Mouse (Mus musculus) kidney, adult 9 months (tissue): ENCODE measurements around the gene Mafb.

Experiments used
- DNase-seq: peaks from one replicate; pipeline ENCODE4 v3.0.0; 2022

The Mafb gene

DNA sequence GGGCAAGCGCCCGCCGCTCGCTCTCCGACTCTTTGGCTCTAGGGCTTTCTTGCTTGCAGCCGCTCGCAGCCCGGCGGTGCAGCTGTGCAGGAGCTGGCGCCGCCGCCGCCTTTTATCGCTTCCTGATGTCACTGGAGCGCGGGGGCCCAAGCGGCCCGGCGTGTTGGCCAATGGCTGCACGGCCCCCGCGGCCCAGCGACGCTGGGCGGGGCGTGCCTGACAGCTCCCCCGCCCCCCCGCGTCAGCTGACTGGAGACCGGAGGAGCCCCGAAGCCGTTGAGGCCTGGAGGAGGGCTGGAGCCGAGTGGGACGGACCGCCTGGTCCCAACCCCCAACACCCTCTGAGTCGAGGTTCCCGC, at the start of gene Mafb:
Mafb (minus strand) TSS at position 86 of the 359 bp plus-strand sequence.
- peak; percentile 91 for DNase-seq

DNA sequence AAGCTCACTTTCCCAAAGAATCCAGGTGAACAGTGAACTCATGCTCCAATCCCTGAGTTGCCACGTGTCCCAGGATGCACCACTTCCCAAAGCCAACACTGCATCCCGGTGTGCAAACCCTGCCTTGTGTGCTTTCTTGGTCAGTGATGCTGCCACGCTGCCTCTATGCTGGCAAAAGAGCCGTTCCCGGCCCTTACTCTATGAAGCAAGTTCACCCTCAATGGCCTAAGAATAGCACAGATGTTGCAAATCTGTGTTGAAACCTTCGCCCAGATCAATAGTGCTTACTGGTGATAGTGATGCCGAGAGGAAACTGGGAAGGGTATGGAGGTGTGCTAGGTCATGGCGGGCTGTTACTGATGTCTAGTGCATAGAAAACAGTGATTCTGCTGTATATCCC, 48.3 kb upstream of the Mafb start:
- no peak for DNase-seq

DNA sequence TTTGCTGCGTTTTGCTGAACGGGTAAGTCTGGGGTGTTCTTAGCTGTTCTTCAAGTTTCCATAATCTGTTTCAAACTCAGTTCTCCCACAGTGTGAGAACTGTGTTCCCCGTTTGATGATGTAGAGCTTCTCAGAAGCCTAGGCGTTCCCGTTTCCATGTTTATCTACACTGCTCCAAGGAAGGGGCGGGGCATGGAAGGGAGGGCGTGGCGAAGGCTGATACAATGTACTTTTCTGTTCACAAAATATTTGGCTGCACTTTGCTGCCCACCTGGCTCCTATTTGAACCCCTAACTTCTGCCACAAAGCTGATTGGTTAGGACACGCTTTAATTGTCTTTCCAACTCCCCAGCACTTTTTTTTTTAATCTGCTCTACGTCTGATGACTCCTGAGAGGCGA, 47.9 kb upstream of the Mafb start:
- DNase-seq, result no peak

DNA sequence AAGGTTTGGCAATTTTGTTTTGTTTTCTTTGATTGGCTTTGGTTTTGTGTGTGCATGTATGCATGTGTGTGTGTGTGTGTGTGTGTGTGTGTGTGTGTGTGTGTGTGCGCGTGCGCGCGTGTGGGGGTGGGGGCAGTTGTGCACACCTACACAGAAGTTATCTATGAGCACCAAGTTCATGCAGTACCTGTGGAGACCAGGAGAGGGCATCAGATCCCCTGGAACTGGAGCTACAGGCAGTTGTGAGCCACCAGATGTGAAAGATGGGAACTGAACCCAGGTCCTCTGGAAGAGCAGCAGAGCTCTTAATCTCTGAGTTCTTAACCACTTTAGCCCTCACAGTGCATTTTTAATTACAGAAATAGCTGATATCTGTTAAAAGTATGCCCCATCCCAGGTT, 47.1 kb upstream of the Mafb start:
- peak; percentile 14 for DNase-seq

DNA sequence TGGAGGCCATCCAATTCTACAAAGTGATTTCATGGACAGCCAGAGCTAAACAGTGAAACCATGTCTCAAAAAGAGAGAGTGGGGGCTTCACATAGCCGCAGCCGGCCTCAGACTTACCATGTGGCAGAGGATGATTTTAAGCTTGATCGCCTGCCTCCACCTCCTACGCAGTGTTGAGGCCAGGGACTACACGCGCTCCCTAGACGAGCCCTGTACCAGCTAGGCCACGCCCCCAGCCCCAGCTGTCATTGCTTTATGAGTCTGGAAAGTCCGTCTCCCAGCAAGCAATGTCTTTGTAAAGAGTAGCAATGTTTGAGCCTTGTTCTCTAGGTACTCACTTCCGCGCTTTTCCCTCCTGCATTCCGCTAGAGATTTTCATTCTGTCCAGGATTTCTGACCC, 46.2 kb upstream of the Mafb start:
- DNase-seq, result no peak

DNA sequence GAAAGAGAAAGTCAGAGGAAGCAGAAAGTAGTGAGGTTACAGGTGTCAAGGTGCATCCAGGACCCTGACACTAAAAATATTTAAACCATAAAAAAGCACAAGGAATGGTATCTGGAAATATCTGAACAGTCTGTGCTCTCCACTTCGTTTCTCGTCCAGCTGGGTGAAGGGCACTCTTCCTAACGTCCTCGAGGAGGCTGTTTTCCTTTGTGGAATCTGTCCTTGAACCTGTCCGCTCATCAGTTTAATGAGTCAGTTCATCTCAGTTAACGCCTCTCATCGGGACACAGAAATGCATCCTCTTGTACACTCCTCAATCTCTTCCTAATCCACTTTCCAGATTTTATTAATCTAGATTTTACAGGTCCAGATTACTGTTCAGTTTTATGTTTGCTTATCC, 44.6 kb upstream of the Mafb start:
- no peak for DNase-seq

DNA sequence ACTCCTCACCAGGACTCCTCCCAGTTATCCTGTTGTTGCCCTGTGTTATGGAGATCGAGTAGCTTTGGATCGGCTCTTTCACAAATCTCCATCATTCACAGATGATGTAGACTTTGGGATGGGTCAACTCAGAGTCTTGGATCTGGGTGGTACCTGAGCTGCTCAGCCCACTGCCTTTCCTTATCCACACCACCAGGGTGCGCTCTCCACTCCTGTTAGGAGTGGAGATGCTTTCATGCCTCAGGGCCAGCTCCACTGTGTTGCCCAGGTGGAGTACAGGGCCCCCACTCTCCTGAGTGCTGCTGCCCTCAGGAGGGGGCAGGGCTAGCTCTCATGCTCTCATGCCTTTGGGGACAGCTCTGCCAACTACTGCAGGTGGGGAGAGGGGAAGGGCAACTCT, 40.9 kb upstream of the Mafb start:
- no peak for DNase-seq

DNA sequence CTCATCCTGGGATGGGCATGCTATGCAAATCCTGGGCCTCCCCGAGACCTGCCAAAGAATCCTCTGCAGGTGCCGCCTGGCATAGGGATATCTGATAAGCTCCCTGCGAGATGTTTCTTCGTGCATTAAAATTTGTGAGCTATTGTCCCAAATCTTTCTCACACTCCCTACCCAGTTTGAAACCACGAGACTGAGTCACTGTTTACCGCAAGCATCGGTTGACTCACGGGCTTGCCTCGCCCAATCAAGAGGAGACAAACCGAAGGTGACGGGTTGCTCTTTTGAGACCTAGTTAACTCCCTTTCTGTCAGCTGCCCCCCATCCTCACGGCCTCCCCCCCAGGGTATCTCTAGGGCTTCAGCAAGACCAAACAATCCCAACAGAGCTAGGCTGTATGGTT, 30.9 kb upstream of the Mafb start:
- DNase-seq, result no peak

DNA sequence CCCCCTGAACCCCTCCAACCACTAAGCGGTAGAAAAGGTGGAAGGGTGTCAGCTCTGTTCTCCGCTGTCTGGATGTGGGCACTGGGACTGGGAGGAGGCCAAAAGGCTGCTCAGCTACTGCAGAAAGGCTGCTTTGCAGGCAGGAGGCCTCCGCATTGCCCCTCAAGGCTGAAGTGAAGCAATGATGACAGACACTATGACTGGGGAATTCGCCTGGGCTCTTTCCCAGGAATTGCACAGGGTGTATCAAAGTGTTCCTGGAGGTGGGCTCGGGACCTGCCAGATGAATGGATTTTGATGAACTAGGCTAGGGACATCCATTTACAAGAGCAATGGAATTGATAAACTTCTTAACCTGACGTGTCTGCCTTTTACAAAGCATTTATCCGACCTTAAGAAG, 27.9 kb upstream of the Mafb start:
- no peak for DNase-seq

DNA sequence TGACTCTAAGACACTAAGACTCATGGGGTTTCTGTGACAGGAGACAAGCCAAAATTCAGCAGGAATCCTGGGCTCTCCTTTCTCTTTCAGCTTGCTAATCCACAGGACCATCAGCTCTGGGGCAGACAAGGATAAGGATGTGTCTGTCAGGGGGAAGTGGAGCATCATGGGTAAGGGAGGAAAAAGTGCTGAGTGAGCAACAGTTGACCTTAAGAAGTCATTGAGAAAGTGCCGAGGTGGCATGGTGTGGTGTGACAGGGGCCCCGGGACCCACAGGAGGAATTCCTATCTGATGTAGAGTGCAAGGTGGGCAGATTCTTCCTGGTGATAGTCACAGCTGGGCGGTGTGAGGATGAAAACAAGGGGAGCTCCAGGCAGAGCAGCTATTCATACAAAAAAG, 25.8 kb upstream of the Mafb start:
- DNase-seq, result no peak

DNA sequence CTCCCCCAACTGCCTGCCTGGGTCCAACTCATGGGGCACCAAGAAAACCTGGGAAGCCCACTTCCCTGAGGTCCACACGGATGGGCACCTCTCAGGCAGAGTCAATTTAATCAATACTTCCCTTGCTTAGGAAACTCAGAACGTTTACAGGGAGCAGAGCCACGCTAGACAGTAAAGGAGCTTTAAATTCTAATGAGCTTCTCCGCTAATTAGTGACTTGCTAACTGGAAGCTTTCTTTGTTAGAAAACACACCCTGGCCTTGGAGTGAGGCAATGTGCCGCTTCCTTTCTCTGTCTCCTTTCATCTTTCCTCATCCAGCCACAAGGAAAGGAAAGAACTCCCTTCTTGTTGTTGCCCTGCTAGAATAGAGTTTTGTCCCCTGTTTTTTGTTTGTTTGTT, 21.7 kb upstream of the Mafb start:
- no peak for DNase-seq

DNA sequence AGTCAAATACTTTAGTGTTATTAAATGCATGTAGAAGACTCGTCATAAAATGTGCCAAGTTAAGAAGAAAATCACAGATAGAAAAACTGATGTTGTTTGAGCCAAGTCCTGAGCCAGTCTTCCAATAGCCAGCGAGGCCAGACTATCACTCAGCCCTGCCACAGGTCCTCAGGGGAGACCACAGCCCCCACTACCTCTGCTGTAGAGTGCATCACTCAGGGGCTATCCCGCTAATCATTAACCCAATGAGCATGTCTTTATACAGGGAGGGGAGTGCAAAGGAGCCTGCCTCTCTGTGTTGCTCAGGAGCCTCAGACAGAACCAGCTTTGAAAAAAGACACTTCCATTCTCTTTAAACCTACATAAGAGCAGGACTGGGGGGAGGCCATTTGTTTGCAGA, 16.6 kb upstream of the Mafb start:
- DNase-seq, result no peak

DNA sequence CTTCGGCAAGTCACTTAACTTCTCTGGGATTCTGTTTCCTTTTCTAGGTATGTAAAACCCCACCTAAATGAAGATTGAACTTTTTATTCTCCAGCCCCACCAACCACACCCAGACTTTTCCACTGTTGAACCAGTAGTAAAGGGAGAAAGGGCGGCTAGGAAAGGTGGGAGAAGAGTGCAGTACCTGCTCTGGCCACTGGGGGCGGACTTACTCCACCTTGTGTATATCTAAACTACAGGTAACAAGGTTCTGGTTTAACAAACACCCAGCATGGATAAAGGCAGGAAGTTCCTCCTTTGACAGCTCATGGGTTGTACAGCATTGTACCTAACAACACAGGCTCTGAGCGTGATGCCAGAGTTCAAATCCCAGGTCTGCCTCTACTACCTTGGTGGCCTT, 11.4 kb upstream of the Mafb start:
- DNase-seq, result peak; percentile 64

DNA sequence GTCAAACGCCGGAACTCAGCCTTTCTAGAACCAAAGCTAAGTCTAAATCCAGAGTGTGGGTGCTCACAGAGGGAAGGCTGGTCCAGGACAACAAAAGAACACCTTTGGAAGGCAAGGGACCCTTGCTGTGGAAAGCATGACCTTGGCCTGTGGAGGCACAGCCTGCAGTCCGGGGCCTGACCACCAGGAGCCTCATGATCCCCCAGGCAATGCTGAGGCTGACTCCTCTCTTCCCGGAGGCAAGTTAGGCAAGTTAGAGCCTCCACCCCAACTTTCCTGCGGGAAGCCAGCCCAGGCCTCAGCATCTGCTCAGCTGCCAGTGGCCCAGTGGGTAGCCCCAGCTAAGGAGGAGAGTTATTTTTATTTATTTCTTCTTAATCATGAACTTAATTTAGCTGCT, 9.4 kb upstream of the Mafb start:
- DNase-seq, result no peak

DNA sequence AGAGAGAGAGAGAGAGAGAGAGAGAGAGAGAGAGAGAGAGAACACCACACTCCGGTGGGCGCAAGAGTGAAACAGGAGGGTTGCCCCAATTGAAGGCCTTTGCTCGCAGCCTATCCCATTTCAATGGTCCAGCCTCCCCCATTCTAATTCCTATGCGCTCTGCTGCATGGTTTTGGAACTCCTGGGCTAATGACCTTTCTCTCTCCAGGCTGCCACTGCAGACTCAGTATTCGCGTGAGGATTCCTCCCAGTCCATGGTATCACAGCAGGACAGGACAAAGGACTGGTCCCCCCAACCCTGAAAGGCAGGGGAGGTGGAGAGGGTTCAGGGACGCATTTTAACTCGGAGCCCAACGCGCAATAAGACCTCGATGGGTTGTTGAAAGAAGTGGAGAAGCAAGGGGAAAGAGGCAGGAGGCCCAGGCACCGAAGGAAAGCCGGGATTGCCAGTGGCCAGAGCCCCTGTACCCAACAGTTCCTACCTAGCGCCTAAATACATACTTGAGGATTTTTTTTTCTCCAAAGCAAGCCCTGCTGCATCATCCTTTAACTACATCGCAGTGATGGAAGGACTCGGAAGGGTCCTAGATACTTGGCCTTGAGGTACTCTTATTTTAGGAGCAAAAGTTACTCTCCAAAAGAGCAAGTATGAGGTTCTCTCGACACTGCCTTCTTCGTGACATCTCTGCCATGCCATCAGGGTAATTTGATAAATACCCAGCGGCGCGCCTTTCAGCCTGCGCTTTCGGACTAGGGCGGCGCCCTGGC, 3.0 kb upstream of the Mafb start:
- DNase-seq, result no peak

DNA sequence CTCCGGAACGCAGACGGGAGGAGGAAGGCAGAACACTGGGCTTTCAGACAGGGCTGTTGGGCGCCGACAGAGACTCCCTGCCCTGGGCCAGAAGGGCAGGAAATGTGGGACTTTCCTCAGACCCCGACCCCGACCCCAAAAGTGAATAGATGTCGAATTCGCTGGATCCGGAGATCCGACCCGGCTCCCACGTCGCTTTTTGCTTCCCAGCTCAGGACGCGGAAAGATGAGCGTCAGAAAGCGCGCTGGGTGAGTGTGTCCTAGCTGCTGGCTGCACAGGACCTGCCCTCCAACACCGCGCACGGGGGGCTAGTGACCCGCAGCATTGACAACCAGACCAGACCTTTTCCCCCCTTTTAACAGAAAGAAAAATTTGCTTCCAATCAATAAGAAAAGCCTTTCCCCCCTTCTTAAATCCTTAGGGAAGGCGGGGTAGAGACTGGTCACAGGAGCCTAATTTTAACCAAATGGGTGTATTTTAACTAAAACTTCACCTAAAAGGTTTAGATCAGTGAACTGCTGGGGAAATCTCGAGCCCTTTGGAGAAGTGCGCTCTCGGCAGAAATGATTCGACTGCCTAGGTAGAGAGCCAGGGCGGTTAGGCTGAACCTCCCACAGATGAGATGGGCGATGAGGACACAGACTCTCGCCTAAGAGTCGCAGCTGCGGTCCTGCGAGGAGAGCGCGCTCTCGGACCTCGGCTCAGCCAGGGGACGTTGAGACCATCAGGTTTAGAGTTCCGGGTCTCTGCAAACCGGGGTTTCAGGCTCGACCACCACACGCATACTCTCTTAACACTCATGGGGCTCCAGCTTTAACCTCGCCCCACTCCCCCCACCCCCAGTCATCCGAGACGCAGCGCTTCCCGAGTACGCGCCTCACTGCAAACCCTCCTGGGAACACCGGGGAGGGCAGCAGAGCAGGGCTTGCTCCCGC, 1.8 kb upstream of the Mafb start:
- DNase-seq, result no peak

DNA sequence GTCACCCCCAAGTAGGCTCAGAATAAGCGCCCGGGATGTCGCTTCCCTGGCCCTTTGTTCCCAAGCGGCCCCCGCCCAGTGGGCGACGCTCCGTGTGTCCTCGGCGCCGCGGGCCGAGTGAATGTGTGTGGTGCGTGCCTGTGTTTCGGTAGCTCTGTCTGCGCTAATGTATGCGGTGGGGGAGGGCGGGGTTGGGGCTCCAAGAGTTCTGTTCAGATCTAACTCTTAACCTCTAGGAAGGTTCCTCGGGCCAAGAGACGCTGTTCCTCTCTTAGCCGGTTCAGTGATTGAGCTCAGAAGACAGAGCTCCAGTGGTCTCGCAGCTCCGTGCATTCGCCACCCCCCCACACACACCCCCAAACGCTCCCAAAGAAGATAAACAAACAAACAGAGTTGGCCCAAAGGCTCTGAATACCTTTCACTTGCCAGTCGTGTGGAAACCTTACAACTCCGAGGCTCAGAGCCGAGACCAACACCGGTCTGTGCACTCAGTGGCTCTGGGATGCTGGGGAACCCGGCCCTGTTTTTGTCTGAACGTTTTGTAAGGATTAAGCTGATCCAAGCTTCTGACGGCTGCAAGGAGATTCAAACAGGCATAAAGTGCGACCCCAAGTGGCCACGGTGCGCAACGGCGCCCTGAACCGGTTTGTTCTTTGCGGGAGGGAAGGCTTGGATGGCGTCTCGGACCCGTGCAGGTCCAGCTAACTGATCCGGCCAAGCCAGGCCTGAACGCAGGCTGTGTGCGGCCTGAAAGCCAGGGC, 763 bp upstream of the Mafb start:
- DNase-seq, result peak; percentile 91

DNA sequence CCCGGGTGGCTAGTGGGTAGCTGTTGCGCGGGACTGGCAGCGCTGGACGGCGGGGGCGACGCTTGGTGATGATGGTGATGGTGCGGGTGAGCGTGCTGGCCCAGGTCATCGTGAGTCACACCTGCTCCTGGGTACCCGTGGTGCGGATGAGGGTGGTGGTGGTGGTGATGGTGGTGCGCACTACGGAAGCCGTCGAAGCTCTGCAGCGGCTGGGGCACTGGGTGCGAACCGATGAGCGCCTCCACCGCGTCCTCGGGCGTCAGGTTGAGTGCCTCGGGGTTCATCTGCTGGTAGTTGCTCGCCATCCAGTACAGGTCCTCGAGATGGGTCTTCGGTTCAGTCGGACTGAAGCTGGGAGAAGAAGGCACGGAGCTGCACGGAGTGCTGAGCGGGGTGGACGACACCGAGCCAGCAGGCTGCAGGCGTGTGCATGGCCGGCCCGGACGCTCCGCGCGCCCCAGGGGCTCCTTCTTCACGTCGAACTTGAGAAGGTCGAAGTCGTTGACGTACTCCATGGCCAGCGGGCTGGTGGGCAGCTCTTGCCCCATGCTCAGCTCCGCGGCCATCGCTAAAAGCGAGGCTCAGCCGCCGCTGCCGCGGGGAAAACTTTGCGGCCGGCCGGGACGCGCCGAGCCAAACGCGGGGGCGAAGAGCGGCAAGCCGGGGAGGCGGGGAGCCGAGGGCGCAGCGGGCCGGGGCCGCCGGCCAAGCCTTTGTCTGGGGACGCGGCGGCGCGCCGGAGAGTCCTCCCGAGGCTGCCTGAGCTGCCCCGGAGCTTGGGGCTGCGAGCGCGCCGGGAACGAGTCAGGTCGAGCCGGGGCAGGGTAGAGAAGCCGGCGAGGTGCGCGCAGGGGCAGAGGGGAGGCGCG, 520 bp downstream of the Mafb start:
- DNase-seq, result peak; percentile 30

DNA sequence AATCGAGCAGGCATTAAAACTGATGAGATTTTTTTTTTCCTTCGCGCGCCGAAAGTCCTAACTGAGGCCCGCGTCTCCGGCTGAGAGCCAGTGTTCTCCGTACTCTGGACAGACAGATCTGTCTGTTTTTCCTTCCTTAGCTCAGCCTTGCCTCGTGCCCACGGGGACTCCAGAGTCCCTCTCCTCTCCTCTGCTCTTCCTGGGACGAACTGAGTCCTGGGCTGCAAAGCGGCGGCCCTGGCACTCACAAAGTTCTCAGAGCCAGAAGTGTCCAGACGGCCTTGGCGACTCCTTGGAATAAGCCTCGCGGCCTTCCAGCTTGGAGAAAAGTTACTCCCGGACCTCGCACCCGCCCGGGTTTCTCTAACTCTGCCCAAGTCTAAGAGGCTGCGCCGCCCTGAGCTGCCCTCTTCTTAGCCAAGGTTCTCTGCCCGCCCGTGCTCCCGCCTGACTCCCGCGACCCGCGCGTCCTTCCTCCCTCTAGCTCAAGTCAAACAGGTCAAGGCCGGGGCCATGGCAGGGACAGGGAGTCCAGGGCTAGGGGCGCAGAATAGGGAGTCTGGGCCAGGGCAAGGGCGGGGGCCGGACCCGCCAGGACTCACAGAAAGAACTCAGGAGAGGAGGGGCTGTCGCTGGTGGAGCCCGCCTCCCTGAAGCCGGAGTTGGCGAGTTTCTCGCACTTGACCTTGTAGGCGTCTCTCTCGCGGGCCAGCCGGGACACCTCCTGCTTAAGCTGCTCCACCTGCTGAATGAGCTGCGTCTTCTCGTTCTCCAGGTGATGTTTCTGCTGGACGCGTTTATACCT, 1.6 kb downstream of the Mafb start:
- DNase-seq, result peak; percentile 36

DNA sequence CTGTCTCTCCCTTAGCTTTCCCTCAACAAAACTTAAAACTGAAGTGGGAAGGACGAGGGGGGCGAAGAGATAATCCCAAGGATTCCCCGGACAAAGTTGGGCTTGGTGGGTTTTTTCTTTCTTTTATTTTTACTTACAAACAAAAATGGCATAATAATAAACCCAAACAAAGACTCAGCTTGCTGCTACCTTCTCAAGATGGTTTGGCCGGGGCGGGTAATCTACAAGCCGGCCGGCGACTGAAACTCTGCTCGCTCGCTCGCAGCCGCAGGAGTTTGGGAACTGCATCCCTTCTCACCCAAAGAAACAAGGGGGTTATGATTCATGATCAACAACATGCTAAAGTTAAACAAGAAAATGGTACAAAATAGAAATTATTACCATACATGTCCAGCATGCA, 2.2 kb downstream of the Mafb start:
- DNase-seq, result no peak

DNA sequence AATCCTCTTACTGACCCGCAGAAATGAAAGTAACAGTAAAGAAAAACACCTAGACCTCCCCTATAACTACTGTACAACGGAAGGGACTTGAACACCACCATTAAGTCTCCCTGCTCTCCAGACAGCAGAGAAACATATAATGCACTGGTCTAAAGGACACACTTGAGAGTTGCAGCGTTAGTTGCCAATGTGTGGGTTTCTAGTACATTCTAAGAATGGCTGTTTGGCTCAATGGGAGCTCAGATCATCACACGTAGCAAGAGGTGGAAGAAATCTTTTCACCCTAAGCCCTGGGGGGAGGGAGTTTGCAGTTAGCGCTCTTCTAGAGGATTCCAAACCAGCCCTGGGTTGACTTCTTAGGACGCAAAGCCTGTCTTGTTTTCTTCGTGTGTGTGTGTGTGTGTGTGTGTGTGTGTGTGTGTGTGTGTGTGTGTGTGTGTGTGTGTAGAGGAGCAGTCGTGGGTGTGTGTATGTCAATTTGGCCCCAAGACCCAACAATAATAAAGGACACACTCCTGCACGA, 2.7 kb downstream of the Mafb start:
- no peak for DNase-seq
